Mouse (Mus musculus) stomach, postnatal 0 days (tissue): Measurements from ENCODE around the gene Sapcd2. TPM values are rescaled to one million over a fixed set of nuclear protein-coding genes. Genes with fewer than 3 reads are reported as not detected.
A peak's percentile ranks its signal among the peaks of the same experiment; 100 is the strongest.

Experiments used
- ATAC-seq: fragments of 200-750 bp; cut with Nextera tagmentation; 2 replicates; pipeline ENCODE4 v1.8.0; 2017; ENCODE audit not compliant: low FRiP score, low TSS enrichment
- DNase-seq: peaks from one replicate; pipeline ENCODE4 v3.0.0-alpha.2; 2016; ENCODE audit warnings: low spot score
- H3K27ac ChIP-seq: fragments of 300-500 bp; sonication (generic); replicated peaks from 2 replicates; pipeline ENCODE4 v1.5.1; 2014; ENCODE audit warnings: mild to moderate bottlenecking, control low read depth
- H3K27me3 ChIP-seq: fragments of 300-500 bp; sonication (generic); 2 replicates; pipeline ENCODE4 v1.6.1; 2014; ENCODE audit warnings: low read length; ENCODE audit not compliant: control insufficient read depth, insufficient read depth
- H3K36me3 ChIP-seq: fragments of 300-500 bp; sonication (generic); 2 replicates; pipeline ENCODE4 v1.6.1; 2014; ENCODE audit warnings: low read length, mixed read lengths; ENCODE audit not compliant: control insufficient read depth, insufficient read depth
- H3K4me1 ChIP-seq: fragments of 300-500 bp; sonication (generic); replicated peaks from 2 replicates; pipeline ENCODE4 v1.6.1; 2014; ENCODE audit warnings: antibody characterized with exemption; ENCODE audit not compliant: control insufficient read depth, insufficient read depth
- H3K4me2 ChIP-seq: fragments of 300-500 bp; sonication (generic); replicated peaks from 2 replicates; pipeline ENCODE4 v1.6.1; 2014; ENCODE audit warnings: low read depth, mild to moderate bottlenecking, control low read depth, moderate library complexity
- H3K4me3 ChIP-seq: fragments of 300-500 bp; sonication (generic); 2 replicates; pipeline ENCODE4 v1.5.1; 2014; ENCODE audit warnings: low read depth, low read length, control low read depth
- H3K9ac ChIP-seq: fragments of 300-500 bp; sonication (generic); 2 replicates; pipeline ENCODE4 v1.6.1; 2014; ENCODE audit warnings: mild to moderate bottlenecking, low read length, control low read depth, mixed read lengths
- H3K9me3 ChIP-seq: fragments of 300-500 bp; sonication (generic); 2 replicates; pipeline ENCODE4 v1.6.1; 2016; ENCODE audit warnings: low read length; ENCODE audit not compliant: control insufficient read depth
- CTCF ChIP-seq: IDR thresholded peaks from 2 replicates; pipeline ENCODE4 v1.5.1; 2016; ENCODE audit warnings: antibody characterized with exemption, low read depth, mild to moderate bottlenecking, moderate library complexity
- EP300 ChIP-seq: optimal IDR thresholded peaks from 2 replicates; pipeline ENCODE3; 2016; ENCODE audit warnings: antibody characterized with exemption
- WGBS: fragments of 180-500 bp; shearing (Covaris S2); extraction: QIAGEN DNeasy Blood & Tissue Kit; methylation state at CpG from one replicate; pipeline ENCODE4 v1.1.7; 2014; 5-methylcytosine and 5-hydroxymethylcytosine counted together
- polyA plus RNA-seq: library from polyadenylated mRNA; unstranded; fragments of >200 nt; fragmentation: Nextera tagmentation; extraction: Ambion mirVana; gene quantifications from 2 replicates; pipeline ENCODE4 v1.2.1, GENCODE M21; 2015

The Sapcd2 gene
- 14.1 and 16.6 TPM in 2 replicates for polyA plus RNA-seq

DNA sequence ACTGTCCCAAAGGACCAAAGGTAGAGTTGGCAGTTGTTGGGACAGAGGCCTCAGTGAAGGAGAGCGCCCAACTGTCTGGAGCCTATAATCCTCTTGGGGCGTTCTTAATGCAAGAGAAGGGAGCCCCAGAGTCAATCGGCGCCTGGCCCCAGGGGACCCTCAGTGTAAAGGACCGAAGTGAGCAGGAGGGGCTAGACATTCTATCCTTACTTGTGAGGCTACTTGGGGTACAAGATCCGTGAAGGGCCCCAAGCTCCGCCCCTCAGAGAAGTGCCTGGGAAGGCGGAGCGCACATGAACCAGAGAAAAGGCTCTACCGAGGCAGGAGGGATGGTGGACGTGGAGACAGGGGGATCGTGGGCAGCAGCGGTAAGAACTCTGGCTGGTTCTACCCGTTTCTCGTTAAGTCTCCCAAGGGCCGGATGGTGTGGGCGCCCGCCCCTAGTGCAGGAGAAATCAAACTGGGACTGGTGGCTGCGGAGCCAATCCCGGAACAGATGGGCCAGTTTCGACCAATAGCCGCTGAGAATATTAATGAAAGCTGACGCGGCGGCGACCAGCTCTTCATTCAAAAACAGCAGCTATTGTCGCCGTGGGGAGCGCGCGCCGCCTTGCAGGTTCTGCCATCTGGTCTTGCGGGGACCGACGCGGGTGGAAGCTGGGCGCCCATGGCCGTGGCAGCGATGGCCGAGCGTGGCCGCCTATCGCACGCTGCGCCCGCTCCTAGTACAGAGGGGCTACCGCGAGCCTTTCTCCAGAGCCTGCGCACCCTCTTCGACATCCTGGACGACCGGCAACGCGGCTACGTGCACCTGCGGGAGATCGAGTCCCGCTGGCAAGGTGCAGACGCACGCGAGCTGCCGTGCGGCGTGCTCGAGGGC lies at the start of gene Sapcd2:
Gene Sapcd2 (plus strand): TSS at position 558 of the 880 bp plus-strand sequence.
- H3K4me1 ChIP-seq: peaks cover 11% of the 10 kb centered on the region
- peak within 1 kb of the TSS; percentile 66 for H3K4me3 ChIP-seq
- under 1% methylated on average over 65 of the region's 65 CpGs for WGBS
- no peaks in the 10 kb centered on the region for H3K27me3 ChIP-seq
- peak within 1 kb of the TSS; percentile 64 for H3K9ac ChIP-seq
- peak; percentile 83 for ATAC-seq
- H3K27ac ChIP-seq: peak within 1 kb of the TSS; percentile 35; the same call in 1 of the 2 replicates
- peak within 1 kb of the TSS; percentile 99 for H3K4me2 ChIP-seq
- H3K36me3 ChIP-seq: no peaks in the 10 kb centered on the region
- TF ChIP-seq EP300: no peak
- no peak for TF ChIP-seq CTCF
- peak; percentile 90 for DNase-seq
- H3K9me3 ChIP-seq: no peaks in the 10 kb centered on the region

DNA sequence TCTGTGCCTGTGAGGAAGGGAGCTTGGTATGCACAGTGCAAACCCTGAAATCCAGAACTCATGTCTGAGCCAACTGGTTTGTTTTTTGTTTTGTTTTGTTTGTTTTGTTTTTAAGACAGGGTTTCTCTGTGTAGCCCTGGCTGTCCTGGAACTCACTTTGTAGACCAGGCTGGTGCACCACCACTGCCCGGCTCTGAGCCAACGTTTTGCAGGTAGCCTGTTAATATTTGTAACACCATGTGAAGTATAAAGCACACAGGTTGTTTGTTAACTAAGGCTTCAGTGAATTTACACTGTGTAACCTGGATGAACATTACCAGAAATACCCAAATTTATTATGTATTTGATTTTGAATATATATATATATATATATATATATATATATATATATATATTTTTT lies 46.1 kb upstream of the Sapcd2 start:
- H3K9me3 ChIP-seq: no peaks in the 10 kb centered on the region
- DNase-seq (no peak), ATAC-seq (no peak)
- H3K27me3 ChIP-seq: no peaks in the 10 kb centered on the region
- no peak overlapping the region for H3K9ac ChIP-seq
- no peak overlapping the region for H3K4me3 ChIP-seq
- H3K36me3 ChIP-seq: no peaks in the 10 kb centered on the region
- H3K27ac ChIP-seq: no peak overlapping the region
- H3K4me1 ChIP-seq: no peaks in the 10 kb centered on the region
- H3K4me2 ChIP-seq: no peak overlapping the region
- TF ChIP-seq CTCF: no peak
- TF ChIP-seq EP300: no peak
- 66% methylated on average over 2 of the region's 2 CpGs for WGBS

DNA sequence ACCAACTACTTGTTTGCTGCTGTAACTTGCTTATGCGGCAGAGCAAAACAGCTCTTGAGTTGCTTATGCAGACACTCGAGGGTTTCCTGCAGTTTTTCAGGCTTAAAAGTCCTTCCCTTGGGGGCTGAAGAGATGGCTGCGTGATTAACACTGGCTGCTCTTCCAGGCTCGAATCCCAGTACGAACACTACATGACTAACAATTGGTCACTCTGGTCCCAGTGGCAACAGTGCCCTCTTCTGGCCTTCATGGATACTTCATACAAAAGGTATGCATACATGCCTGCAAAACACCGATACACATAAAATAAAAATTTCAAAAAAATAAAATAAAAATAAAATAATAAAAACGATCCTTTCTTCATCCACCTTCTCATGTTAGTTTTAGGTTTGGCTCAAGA lies 43.7 kb upstream of the Sapcd2 start:
- WGBS: 40% methylated on average over 7 of the region's 7 CpGs
- no peak overlapping the region for H3K9ac ChIP-seq
- H3K27ac ChIP-seq: no peak overlapping the region
- TF ChIP-seq EP300: no peak
- peak; percentile 78 for TF ChIP-seq CTCF
- DNase-seq (peak; percentile 50), ATAC-seq (no peak)
- no peak overlapping the region for H3K4me2 ChIP-seq
- no peaks in the 10 kb centered on the region for H3K36me3 ChIP-seq
- peaks cover 1% of the 10 kb centered on the region; the same call in 1 of the 2 replicates for H3K4me1 ChIP-seq
- no peak overlapping the region for H3K4me3 ChIP-seq
- no peaks in the 10 kb centered on the region for H3K9me3 ChIP-seq
- H3K27me3 ChIP-seq: no peaks in the 10 kb centered on the region

DNA sequence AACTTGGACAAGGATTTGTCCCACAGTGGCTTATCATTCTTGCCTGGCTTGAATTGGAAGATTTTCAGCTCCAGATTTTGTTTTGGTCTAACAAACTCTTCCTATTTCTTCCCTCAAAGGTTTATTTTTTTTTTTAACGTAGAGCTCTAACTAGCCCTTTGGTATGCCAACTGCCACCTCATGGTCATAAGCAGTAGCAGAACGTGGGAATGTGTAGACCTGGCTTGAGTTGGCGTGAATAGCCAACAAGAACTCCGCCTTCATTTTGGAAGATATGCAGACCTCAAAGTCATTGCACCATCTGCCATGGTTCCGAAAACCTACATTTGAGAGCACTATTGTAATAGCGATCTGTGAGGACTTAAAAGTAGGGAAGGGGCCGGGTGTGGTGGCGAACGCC lies 40.7 kb upstream of the Sapcd2 start:
- ATAC-seq (no peak), DNase-seq (no peak)
- peaks cover 9% of the 10 kb centered on the region; the same call in 1 of the 2 replicates for H3K36me3 ChIP-seq
- H3K4me3 ChIP-seq: peak overlapping the region; percentile 91
- H3K9ac ChIP-seq: peak overlapping the region; percentile 71
- WGBS: 56% methylated on average over 9 of the region's 9 CpGs
- TF ChIP-seq EP300 (no peak), CTCF (peak; percentile 36; the same call in 1 of the 2 replicates)
- H3K4me1 ChIP-seq: peaks cover 3% of the 10 kb centered on the region; the same call in 1 of the 2 replicates
- no peaks in the 10 kb centered on the region for H3K27me3 ChIP-seq
- no peak overlapping the region for H3K27ac ChIP-seq
- no peaks in the 10 kb centered on the region for H3K9me3 ChIP-seq
- peak overlapping the region; percentile 68 for H3K4me2 ChIP-seq

DNA sequence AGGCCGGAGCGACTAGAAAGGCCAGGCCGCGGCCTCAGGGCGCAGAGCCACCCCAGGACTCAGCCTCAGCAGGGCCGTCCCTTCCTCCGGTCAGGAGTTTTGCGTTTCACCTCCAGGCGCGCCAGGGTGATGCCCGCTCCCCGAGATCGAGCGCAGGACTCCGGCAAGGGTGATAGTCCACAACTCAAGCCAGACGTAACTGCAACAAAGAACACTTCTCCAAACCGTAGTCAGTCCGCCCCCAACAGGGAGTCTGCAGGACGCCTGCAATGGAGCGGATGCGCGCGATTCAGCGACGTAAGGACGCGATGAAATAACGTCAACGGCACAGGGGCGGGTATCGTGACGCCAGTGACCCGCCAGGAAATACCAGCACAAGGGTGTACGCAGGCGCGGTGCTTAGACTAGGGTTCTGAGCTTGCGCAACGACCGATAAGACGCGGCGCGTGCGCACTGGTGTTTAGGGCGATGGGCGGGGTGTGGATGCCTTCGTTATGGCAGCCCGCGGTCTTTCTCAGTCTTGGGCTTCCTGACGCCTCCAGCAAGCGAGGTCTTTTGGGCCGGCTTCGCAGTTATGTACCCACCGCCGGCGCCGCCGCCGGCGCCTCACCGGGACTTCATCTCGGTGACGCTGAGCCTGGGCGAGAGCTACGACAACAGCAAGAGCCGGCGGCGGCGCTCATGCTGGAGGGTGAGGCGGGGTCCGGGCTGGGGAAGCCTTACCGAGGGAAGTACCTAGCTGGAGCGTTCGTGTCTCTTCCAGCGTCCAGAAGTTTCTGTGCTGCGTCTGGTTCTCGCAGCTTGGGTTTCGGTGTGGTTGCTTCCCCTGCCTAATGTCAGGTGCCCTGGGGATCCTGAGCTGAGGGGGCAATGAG lies 39.6 kb upstream of the Sapcd2 start, which contains the start of gene Man1b1:
Gene Man1b1 (plus strand): TSS at position 53 of the 875 bp plus-strand sequence.
- TF ChIP-seq CTCF: peak; percentile 68
- TF ChIP-seq EP300: no peak

More for the DNA sequence above, 39.6 kb upstream of the Sapcd2 start, which contains the start of gene Man1b1:
- H3K27ac ChIP-seq: peak within 1 kb of the TSS; percentile 77
- H3K27me3 ChIP-seq: no peaks in the 10 kb centered on the region
- peaks cover 3% of the 10 kb centered on the region; the same call in 1 of the 2 replicates for H3K4me1 ChIP-seq
- peaks cover 14% of the 10 kb centered on the region; the same call in 1 of the 2 replicates for H3K36me3 ChIP-seq
- peak within 1 kb of the TSS; percentile 71 for H3K9ac ChIP-seq
- WGBS: under 1% methylated on average over 74 of the region's 78 CpGs
- peak; percentile 99 for DNase-seq
- peak; percentile 97 for ATAC-seq
- peak within 1 kb of the TSS; percentile 91 for H3K4me3 ChIP-seq
- peak within 1 kb of the TSS; percentile 75 for H3K4me2 ChIP-seq
- H3K9me3 ChIP-seq: no peaks in the 10 kb centered on the region
